Mouse (Mus musculus): Measurements from ENCODE around the gene Zfp319.

DNA sequence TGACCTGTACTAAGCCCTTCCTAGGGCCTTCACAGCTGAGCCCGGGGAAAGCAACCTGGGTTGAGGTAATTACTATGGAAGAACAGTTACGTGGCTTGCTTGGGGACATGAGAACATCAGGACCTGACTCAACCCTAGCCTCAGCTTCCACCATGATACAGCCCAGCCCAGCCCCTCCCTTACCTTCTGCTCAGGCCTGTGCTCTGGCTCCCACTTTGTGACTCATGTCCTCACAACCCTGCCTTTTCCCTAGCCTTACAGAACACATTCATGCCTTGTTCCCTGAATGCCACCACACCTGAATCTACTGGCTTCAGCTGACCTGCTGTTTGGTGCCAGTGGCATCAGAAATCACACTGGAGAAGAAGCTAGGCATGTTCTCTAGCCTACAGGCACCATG is 16.6 kb upstream of the Zfp319 start:
- no peak for TF ChIP-seq CTCF (IDR thresholded peaks at IDR 0.05; ENCODE audit: borderline replicate concordance, insufficient read depth, low read length)
- no peak for TF ChIP-seq POLR2A (IDR thresholded peaks at IDR 0.05; ENCODE audit: low read depth, low read length)
